Mouse (Mus musculus): ENCODE data around the gene Gimap8. TPM values are rescaled to one million over a fixed set of nuclear protein-coding genes. Genes with fewer than 3 reads are reported as not detected.

Gene Gimap8
- polyA plus RNA-seq, 1 experiment: 0.01 TPM

- H3K4me2 ChIP-seq (ENCODE audit: low read depth): no peak within 1 kb of the TSS
- H3K36me3 ChIP-seq (ENCODE audit: control insufficient read depth, insufficient read depth): no peaks in the 10 kb centered on the region
- no peak within 1 kb of the TSS for H3K4me3 ChIP-seq
- no peaks in the 10 kb centered on the region for H3K79me2 ChIP-seq (ENCODE audit: control insufficient read depth, insufficient read depth)
- no peak for TF ChIP-seq E2F4 (IDR thresholded peaks at IDR 0.05; ENCODE audit: insufficient read depth)
- TF ChIP-seq SRF (IDR thresholded peaks at IDR 0.05; ENCODE audit: control insufficient read depth, insufficient read length, low read depth): no peak
- no peak for TF ChIP-seq MAX (IDR thresholded peaks at IDR 0.05; ENCODE audit: low read depth)
- TF ChIP-seq TCF12 (IDR thresholded peaks at IDR 0.05; ENCODE audit: insufficient read depth, poor library complexity, severe bottlenecking): no peak
- TF ChIP-seq MYOD1 (IDR thresholded peaks at IDR 0.05; ENCODE audit: control insufficient read depth in 1 of 3, insufficient read length in 2 of 3, low read depth in 2 of 3): no peak
- no peak for TF ChIP-seq POLR2AphosphoS2 (IDR thresholded peaks at IDR 0.05; ENCODE audit: insufficient read length, low read depth)
- no peak for TF ChIP-seq POLR2A (IDR thresholded peaks at IDR 0.05; ENCODE audit: insufficient read length, low read depth)
- no peak for TF ChIP-seq USF1 (IDR thresholded peaks at IDR 0.05; ENCODE audit: low read depth)
- no peak for TF ChIP-seq CEBPB (IDR thresholded peaks at IDR 0.05; ENCODE audit: insufficient read depth, poor library complexity, severe bottlenecking)
- no peaks in the 10 kb centered on the region for H3K27me3 ChIP-seq (ENCODE audit: control insufficient read depth, insufficient read depth, insufficient read length)
- H3ac ChIP-seq (ENCODE audit: control insufficient read depth, insufficient read length): no peak within 1 kb of the TSS
Observed at GRCm38 (mm10) chr6:48675931-48676859, 29.2 kb downstream of the Gimap8 start, which contains the start of gene Gimap9. Gene Gimap9, plus strand, starts transcription at chr6:48676129.

GRCm38 (mm10) chr6:48676860-48677415, 29.9 kb downstream of the Gimap8 start:
- no peaks in the 10 kb centered on the region for H3K79me2 ChIP-seq (ENCODE audit: control insufficient read depth, insufficient read depth)
- no peak overlapping the region for H3K4me3 ChIP-seq
- TF ChIP-seq POLR2AphosphoS2 (IDR thresholded peaks at IDR 0.05; ENCODE audit: insufficient read length, low read depth): no peak
- TF ChIP-seq CEBPB (IDR thresholded peaks at IDR 0.05; ENCODE audit: insufficient read depth, poor library complexity, severe bottlenecking): no peak
- no peak for TF ChIP-seq SRF (IDR thresholded peaks at IDR 0.05; ENCODE audit: control insufficient read depth, insufficient read length, low read depth)
- TF ChIP-seq MYOG (IDR thresholded peaks at IDR 0.05; ENCODE audit: control insufficient read depth in 1 of 3, insufficient read depth in 1 of 3, insufficient read length in 2 of 3, low read depth in 2 of 3): no peak
- no peak overlapping the region for H3K4me2 ChIP-seq (ENCODE audit: low read depth)
- H3ac ChIP-seq (ENCODE audit: control insufficient read depth, insufficient read length): no peak overlapping the region
- no peaks in the 10 kb centered on the region for H3K27me3 ChIP-seq (ENCODE audit: control insufficient read depth, insufficient read depth, insufficient read length)
- H3K36me3 ChIP-seq (ENCODE audit: control insufficient read depth, insufficient read depth): no peaks in the 10 kb centered on the region

- TF ChIP-seq SRF (IDR thresholded peaks at IDR 0.05; ENCODE audit: control insufficient read depth, insufficient read length, low read depth) (no peak), REST (IDR thresholded peaks at IDR 0.05; ENCODE audit: insufficient read depth, insufficient read length) (no peak), TCF3 (IDR thresholded peaks at IDR 0.05; ENCODE audit: insufficient read length, low read depth) (no peak), POLR2A (IDR thresholded peaks at IDR 0.05; ENCODE audit: insufficient read length, low read depth) (no peak), E2F4 (IDR thresholded peaks at IDR 0.05; ENCODE audit: insufficient read depth) (no peak), MYOG (IDR thresholded peaks at IDR 0.05; ENCODE audit: control insufficient read depth in 1 of 3, insufficient read depth in 1 of 3, insufficient read length in 2 of 3, low read depth in 2 of 3) (no peak), POLR2AphosphoS2 (IDR thresholded peaks at IDR 0.05; ENCODE audit: insufficient read length, low read depth) (no peak), MYOD1 (IDR thresholded peaks at IDR 0.05; ENCODE audit: control insufficient read depth in 1 of 3, insufficient read length in 2 of 3, low read depth in 2 of 3) (no peak), CEBPB (IDR thresholded peaks at IDR 0.05; ENCODE audit: insufficient read depth, poor library complexity, severe bottlenecking) (no peak), TCF12 (IDR thresholded peaks at IDR 0.05; ENCODE audit: insufficient read depth, poor library complexity, severe bottlenecking) (no peak), USF1 (IDR thresholded peaks at IDR 0.05; ENCODE audit: low read depth) (no peak), MAX (IDR thresholded peaks at IDR 0.05; ENCODE audit: low read depth) (no peak)
- Histone ChIP-seq H3ac (ENCODE audit: control insufficient read depth, insufficient read length) (no peak overlapping the region), H3K4me2 (ENCODE audit: low read depth) (no peak overlapping the region), H3K27me3 (ENCODE audit: control insufficient read depth, insufficient read depth, insufficient read length) (no peaks in the 10 kb centered on the region), H3K79me2 (ENCODE audit: control insufficient read depth, insufficient read depth) (no peaks in the 10 kb centered on the region), H3K4me3 (no peak overlapping the region), H3K36me3 (ENCODE audit: control insufficient read depth, insufficient read depth) (no peaks in the 10 kb centered on the region)
Observed at GRCm38 (mm10) chr6:48677492-48678345, 30.7 kb downstream of the Gimap8 start.

GRCm38 (mm10) chr6:48678391-48678790, 31.4 kb downstream of the Gimap8 start:
- H3K79me2 ChIP-seq (ENCODE audit: control insufficient read depth, insufficient read depth): no peaks in the 10 kb centered on the region
- H3K27me3 ChIP-seq (ENCODE audit: control insufficient read depth, insufficient read depth, insufficient read length): no peaks in the 10 kb centered on the region
- H3K4me2 ChIP-seq (ENCODE audit: low read depth): no peak overlapping the region
- H3K4me3 ChIP-seq: no peak overlapping the region
- TF ChIP-seq E2F4 (IDR thresholded peaks at IDR 0.05; ENCODE audit: insufficient read depth): no peak
- no peak for TF ChIP-seq REST (IDR thresholded peaks at IDR 0.05; ENCODE audit: insufficient read depth, insufficient read length)
- TF ChIP-seq POLR2A (IDR thresholded peaks at IDR 0.05; ENCODE audit: insufficient read length, low read depth): no peak
- no peak for TF ChIP-seq MAX (IDR thresholded peaks at IDR 0.05; ENCODE audit: low read depth)
- TF ChIP-seq MYOG (IDR thresholded peaks at IDR 0.05; ENCODE audit: control insufficient read depth in 1 of 3, insufficient read depth in 1 of 3, insufficient read length in 2 of 3, low read depth in 2 of 3): no peak
- no peak for TF ChIP-seq SRF (IDR thresholded peaks at IDR 0.05; ENCODE audit: control insufficient read depth, insufficient read length, low read depth)
- no peak for TF ChIP-seq CEBPB (IDR thresholded peaks at IDR 0.05; ENCODE audit: insufficient read depth, poor library complexity, severe bottlenecking)
- TF ChIP-seq MYOD1 (IDR thresholded peaks at IDR 0.05; ENCODE audit: control insufficient read depth in 1 of 3, insufficient read length in 2 of 3, low read depth in 2 of 3): no peak
- no peak for TF ChIP-seq USF1 (IDR thresholded peaks at IDR 0.05; ENCODE audit: low read depth)
- TF ChIP-seq TCF3 (IDR thresholded peaks at IDR 0.05; ENCODE audit: insufficient read length, low read depth): no peak
- TF ChIP-seq TCF12 (IDR thresholded peaks at IDR 0.05; ENCODE audit: insufficient read depth, poor library complexity, severe bottlenecking): no peak
- no peak for TF ChIP-seq POLR2AphosphoS2 (IDR thresholded peaks at IDR 0.05; ENCODE audit: insufficient read length, low read depth)
- no peaks in the 10 kb centered on the region for H3K36me3 ChIP-seq (ENCODE audit: control insufficient read depth, insufficient read depth)
- no peak overlapping the region for H3ac ChIP-seq (ENCODE audit: control insufficient read depth, insufficient read length)
